In the genomic region with DNA sequence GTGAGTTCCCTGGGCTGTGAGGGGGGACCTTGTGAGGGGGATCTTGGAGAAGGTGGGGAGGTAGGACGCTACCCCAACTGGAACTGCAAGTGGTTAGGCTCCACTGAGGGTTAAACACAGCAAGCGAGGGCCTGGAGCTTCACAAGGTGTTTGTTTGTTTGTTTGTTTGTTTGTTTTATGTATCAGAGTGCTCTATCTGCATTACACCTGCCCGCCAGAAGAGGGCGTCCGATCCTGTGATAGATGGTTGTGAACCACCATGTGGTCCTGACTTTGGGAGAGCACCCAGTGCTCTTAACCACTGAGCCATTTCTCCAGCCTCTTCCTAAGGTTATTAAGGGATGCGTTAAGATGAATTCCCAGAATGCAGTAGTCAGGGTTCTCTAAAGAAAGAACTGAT, we compare ENCODE assay signal across 8 mouse cellular contexts. TPM values are rescaled to one million over a fixed set of nuclear protein-coding genes. Genes with fewer than 3 reads are reported as not detected.
DNase-seq lines count a peak whose midpoint lies in the region; ATAC-seq and TF ChIP-seq lines count a peak whose summit lies in the region.

No protein-coding gene starts in this region.

- H3K4me2 ChIP-seq in forebrain, embryonic 16.5 days (ENCODE audit: low read length): peak overlapping the region; percentile 55
- peak overlapping the region; percentile 72 for H3K4me2 ChIP-seq in limb, embryonic 13.5 days (replicated peaks)
- H3K4me2 ChIP-seq in neural tube, embryonic 14.5 days (ENCODE audit: low read depth, low read length): peak overlapping the region; percentile 43; the same call in 1 of the 2 replicates

- peak; percentile 59 for DNase-seq in ES-E14 (ENCODE audit: low read depth, low spot score)
- DNase-seq in ovary, adult 18-20 months (ENCODE audit: low spot score): no peak
- no peak for DNase-seq in urinary bladder, postnatal 4 days (ENCODE audit: low spot score in 2 of 2)

- no peak overlapping the region for H3K27ac ChIP-seq in ES-E14 (ENCODE audit: insufficient read depth, low read depth, low read length, poor library complexity, severe bottlenecking)
- H3K27ac ChIP-seq in forebrain, embryonic 16.5 days (ENCODE audit: low read length): no peak overlapping the region
- no peak overlapping the region for H3K27ac ChIP-seq in limb, embryonic 13.5 days
- H3K27ac ChIP-seq in neural tube, embryonic 14.5 days (ENCODE audit: low read depth, low read length): no peak overlapping the region

- 34% methylated on average over 6 of the region's 6 CpGs for WGBS in forebrain, embryonic 16.5 days
- 35% methylated on average over 6 of the region's 6 CpGs for WGBS in limb, embryonic 13.5 days
- 41% methylated on average over 6 of the region's 6 CpGs for WGBS in neural tube, embryonic 14.5 days

- H3K9ac ChIP-seq in ES-E14 (ENCODE audit: insufficient read depth, low read depth, low read length, poor library complexity, severe bottlenecking): no peak overlapping the region
- no peak overlapping the region for H3K9ac ChIP-seq in forebrain, embryonic 16.5 days (replicated peaks; ENCODE audit: low read depth, low read length)
- H3K9ac ChIP-seq in limb, embryonic 13.5 days: peak overlapping the region; percentile 63; the same call in 1 of the 2 replicates
- no peak overlapping the region for H3K9ac ChIP-seq in neural tube, embryonic 14.5 days (replicated peaks; ENCODE audit: low read depth, low read length)

- peak overlapping the region; percentile 25 for H3K4me3 ChIP-seq in erythroblast, embryonic 14.5 days (replicated peaks)
- peak overlapping the region; percentile 46 to 53; a peak in 3 of 4 replicates for H3K4me3 ChIP-seq in ES-E14 (ENCODE audit: insufficient read depth in 1 of 2, low read depth in 1 of 2, low read length in 2 of 2, poor library complexity in 1 of 2, severe bottlenecking in 1 of 2)
- no peak overlapping the region for H3K4me3 ChIP-seq in forebrain, embryonic 16.5 days (replicated peaks; ENCODE audit: low read length)
- H3K4me3 ChIP-seq in limb, embryonic 13.5 days: peak overlapping the region; percentile 41
- H3K4me3 ChIP-seq in neural tube, embryonic 14.5 days (ENCODE audit: low read depth, low read length): no peak overlapping the region

- H3K36me3 ChIP-seq in erythroblast, embryonic 14.5 days (ENCODE audit: control insufficient read depth): peaks cover 97% of the 10 kb centered on the region
- no peaks in the 10 kb centered on the region for H3K36me3 ChIP-seq in ES-E14 (ENCODE audit: control insufficient read depth, insufficient read depth, low read length, poor library complexity, severe bottlenecking)
- no peaks in the 10 kb centered on the region for H3K36me3 ChIP-seq in forebrain, embryonic 16.5 days (ENCODE audit: control insufficient read depth, insufficient read depth)
- H3K36me3 ChIP-seq in limb, embryonic 13.5 days: no peaks in the 10 kb centered on the region
- H3K36me3 ChIP-seq in neural tube, embryonic 14.5 days (ENCODE audit: control insufficient read depth, insufficient read depth, low read length): no peaks in the 10 kb centered on the region

- no peaks in the 10 kb centered on the region; the same call in 1 of the 2 replicates for H3K27me3 ChIP-seq in erythroblast, embryonic 14.5 days (ENCODE audit: control insufficient read depth)
- no peaks in the 10 kb centered on the region for H3K27me3 ChIP-seq in forebrain, embryonic 16.5 days (replicated peaks; ENCODE audit: control insufficient read depth, insufficient read depth, low read length)
- H3K27me3 ChIP-seq in limb, embryonic 13.5 days: no peaks in the 10 kb centered on the region
- H3K27me3 ChIP-seq in neural tube, embryonic 14.5 days (ENCODE audit: control insufficient read depth, insufficient read depth, low read length): no peaks in the 10 kb centered on the region

- ATAC-seq in erythroblast, adult 5-6 weeks (replicated peaks; ENCODE audit: low FRiP score, poor library complexity, severe bottlenecking): no peak
- ATAC-seq in forebrain, embryonic 16.5 days: no peak
- no peak for ATAC-seq in limb, embryonic 13.5 days (ENCODE audit: low FRiP score, low read depth)
- ATAC-seq in neural tube, embryonic 14.5 days (ENCODE audit: low read depth): no peak

- H3K9me3 ChIP-seq in erythroblast, embryonic 14.5 days (ENCODE audit: control insufficient read depth, low read length): no peaks in the 10 kb centered on the region
- H3K9me3 ChIP-seq in ES-E14 (ENCODE audit: control insufficient read depth, insufficient read depth, low read depth, low read length): no peaks in the 10 kb centered on the region
- H3K9me3 ChIP-seq in forebrain, embryonic 16.5 days (ENCODE audit: control insufficient read depth, low read length): no peaks in the 10 kb centered on the region
- H3K9me3 ChIP-seq in limb, embryonic 13.5 days: no peaks in the 10 kb centered on the region
- no peaks in the 10 kb centered on the region for H3K9me3 ChIP-seq in neural tube, embryonic 14.5 days (ENCODE audit: control insufficient read depth, low read length)

- peaks cover 62% of the 10 kb centered on the region for H3K4me1 ChIP-seq in erythroblast, embryonic 14.5 days (ENCODE audit: control insufficient read depth)
- peaks cover 3 to 10% of the 10 kb centered on the region in 2 experiments; a peak in 3 of 4 replicates for H3K4me1 ChIP-seq in ES-E14 (ENCODE audit: control insufficient read depth in 2 of 2, insufficient read depth in 2 of 2, low read length in 2 of 2, poor library complexity in 1 of 2)
- H3K4me1 ChIP-seq in forebrain, embryonic 16.5 days (replicated peaks; ENCODE audit: control insufficient read depth, insufficient read depth, low read length): peaks cover 5% of the 10 kb centered on the region
- peaks cover 9% of the 10 kb centered on the region; the same call in 1 of the 2 replicates for H3K4me1 ChIP-seq in limb, embryonic 13.5 days
- peaks cover 3% of the 10 kb centered on the region; the same call in 1 of the 2 replicates for H3K4me1 ChIP-seq in neural tube, embryonic 14.5 days (ENCODE audit: control insufficient read depth, insufficient read depth, low read length)

- in situ Hi-C loops in ES-E14 (cut with MboI; ENCODE audit: low sequenced_read_pairs in 2 of 2, unreplicated experiment in 2 of 2): no loop called here

TF ChIP-seq in ES-E14, 5 proteins besides CTCF, POLR2A, EP300 and RAD21:
- TF ChIP-seq HCFC1 (IDR thresholded peaks at IDR 0.05; ENCODE audit: borderline replicate concordance, insufficient read depth, low read length) (no peak), ZC3H11A (IDR thresholded peaks at IDR 0.05; ENCODE audit: borderline replicate concordance, low read depth, low read length) (no peak), ZNF384 (IDR thresholded peaks at IDR 0.05; ENCODE audit: low read depth, low read length) (no peak), MAFK (IDR thresholded peaks at IDR 0.05; ENCODE audit: insufficient read depth, low read depth, low read length) (no peak)
TF ChIP-seq in ES-E14: peak in this region for 0.

RNA-seq across cellular contexts. Expression of gene Rhd, which starts 15.7 kb away (rescaled TPM):
- 54.9 and 73.6 TPM in 2 replicates for polyA plus RNA-seq in erythroblast, embryonic 14.5 days (2012)
- total RNA-seq in erythroblast, adult 5-6 weeks (2015; ENCODE audit: low replicate concordance): 408 and 436 TPM in 2 replicates
- total RNA-seq in erythroblast, adult 5-6 weeks (2017; ENCODE audit: low replicate concordance): 820 and 839 TPM in 2 replicates
- 12.4 and 21.0 TPM in 2 replicates for total RNA-seq in ES-E14 (2012; rRNA removed)
- polyA plus RNA-seq in forebrain, embryonic 16.5 days (2015; fragmentation: Nextera tagmentation; extraction: Ambion mirVana): 0.47 and 1.0 TPM in 2 replicates
- 2.9 and 5.5 TPM in 2 replicates for polyA plus RNA-seq in limb, embryonic 13.5 days (2015; fragmentation: Nextera tagmentation; extraction: Ambion mirVana)
- 1.8 and 2.1 TPM in 2 replicates for polyA plus RNA-seq in neural tube, embryonic 14.5 days (2014; fragmentation: Nextera tagmentation; extraction: Ambion mirVana)

RNA-seq across cellular contexts. Expression of gene Maco1, which starts 26.9 kb away (rescaled TPM):
- 1.4 and 1.5 TPM in 2 replicates for polyA plus RNA-seq in erythroblast, embryonic 14.5 days (2012)
- 13.0 and 19.4 TPM in 2 replicates for total RNA-seq in erythroblast, adult 5-6 weeks (2015; ENCODE audit: low replicate concordance)
- total RNA-seq in erythroblast, adult 5-6 weeks (2017; ENCODE audit: low replicate concordance): 36.0 and 39.9 TPM in 2 replicates
- 56.1 and 91.6 TPM in 2 replicates for total RNA-seq in ES-E14 (2012; rRNA removed)
- polyA plus RNA-seq in forebrain, embryonic 16.5 days (2015; fragmentation: Nextera tagmentation; extraction: Ambion mirVana): 98.7 and 104 TPM in 2 replicates
- polyA plus RNA-seq in limb, embryonic 13.5 days (2015; fragmentation: Nextera tagmentation; extraction: Ambion mirVana): 56.7 and 57.9 TPM in 2 replicates
- polyA plus RNA-seq in neural tube, embryonic 14.5 days (2014; fragmentation: Nextera tagmentation; extraction: Ambion mirVana): 98.6 and 115 TPM in 2 replicates

RNA-seq across cellular contexts. Expression of gene Tmem50a, which starts 34.8 kb away (rescaled TPM):
- 1.0 and 1.2 TPM in 2 replicates for polyA plus RNA-seq in erythroblast, embryonic 14.5 days (2012)
- total RNA-seq in erythroblast, adult 5-6 weeks (2015; ENCODE audit: low replicate concordance): 150 and 151 TPM in 2 replicates
- total RNA-seq in erythroblast, adult 5-6 weeks (2017; ENCODE audit: low replicate concordance): 200 and 208 TPM in 2 replicates
- total RNA-seq in ES-E14 (2012; rRNA removed): 118 and 183 TPM in 2 replicates
- 201 and 205 TPM in 2 replicates for polyA plus RNA-seq in forebrain, embryonic 16.5 days (2015; fragmentation: Nextera tagmentation; extraction: Ambion mirVana)
- polyA plus RNA-seq in limb, embryonic 13.5 days (2015; fragmentation: Nextera tagmentation; extraction: Ambion mirVana): 187 and 193 TPM in 2 replicates
- polyA plus RNA-seq in neural tube, embryonic 14.5 days (2014; fragmentation: Nextera tagmentation; extraction: Ambion mirVana): 207 and 212 TPM in 2 replicates

RNA-seq across cellular contexts. Expression of gene Rsrp1, which starts 43.4 kb away (rescaled TPM):
- 62.6 and 71.3 TPM in 2 replicates for polyA plus RNA-seq in erythroblast, embryonic 14.5 days (2012)
- total RNA-seq in erythroblast, adult 5-6 weeks (2015; ENCODE audit: low replicate concordance): 2,585 and 2,588 TPM in 2 replicates
- total RNA-seq in erythroblast, adult 5-6 weeks (2017; ENCODE audit: low replicate concordance): 1,104 and 1,368 TPM in 2 replicates
- 93.9 and 130 TPM in 2 replicates for total RNA-seq in ES-E14 (2012; rRNA removed)
- 644 and 645 TPM in 2 replicates for polyA plus RNA-seq in forebrain, embryonic 16.5 days (2015; fragmentation: Nextera tagmentation; extraction: Ambion mirVana)
- 523 and 552 TPM in 2 replicates for polyA plus RNA-seq in limb, embryonic 13.5 days (2015; fragmentation: Nextera tagmentation; extraction: Ambion mirVana)
- 484 and 511 TPM in 2 replicates for polyA plus RNA-seq in neural tube, embryonic 14.5 days (2014; fragmentation: Nextera tagmentation; extraction: Ambion mirVana)

RNA-seq across cellular contexts. Expression of gene Syf2, which starts 50.7 kb away (rescaled TPM):
- polyA plus RNA-seq in erythroblast, embryonic 14.5 days (2012): 10.1 and 17.9 TPM in 2 replicates
- total RNA-seq in erythroblast, adult 5-6 weeks (2015; ENCODE audit: low replicate concordance): 103 and 110 TPM in 2 replicates
- 291 and 294 TPM in 2 replicates for total RNA-seq in erythroblast, adult 5-6 weeks (2017; ENCODE audit: low replicate concordance)
- total RNA-seq in ES-E14 (2012; rRNA removed): 68.3 and 76.6 TPM in 2 replicates
- 73.2 and 78.4 TPM in 2 replicates for polyA plus RNA-seq in forebrain, embryonic 16.5 days (2015; fragmentation: Nextera tagmentation; extraction: Ambion mirVana)
- polyA plus RNA-seq in limb, embryonic 13.5 days (2015; fragmentation: Nextera tagmentation; extraction: Ambion mirVana): 73.4 and 75.5 TPM in 2 replicates
- polyA plus RNA-seq in neural tube, embryonic 14.5 days (2014; fragmentation: Nextera tagmentation; extraction: Ambion mirVana): 52.4 and 59.8 TPM in 2 replicates

Comparison
In these comparisons a context has a peak if more than half of its experiments do, and no peak if none do; other contexts are left out.
1. H3K4me3 ChIP-seq: peak in erythroblast, embryonic 14.5 days (single experiment), ES-E14 (2 of 2) and limb, embryonic 13.5 days (single experiment); none in forebrain, embryonic 16.5 days (single experiment) and neural tube, embryonic 14.5 days (single experiment).
2. RNA of gene Maco1, which starts 26.9 kb away (polyA plus RNA-seq): 98.6 to 115 TPM in neural tube, embryonic 14.5 days, 98.7 to 104 TPM in forebrain, embryonic 16.5 days and 56.7 to 57.9 TPM in limb, embryonic 13.5 days; 1.4 to 1.5 TPM in erythroblast, embryonic 14.5 days; every median in the first group is over 10 times any median in the second.
3. RNA of gene Tmem50a, which starts 34.8 kb away (polyA plus RNA-seq): 207 to 212 TPM in neural tube, embryonic 14.5 days, 201 to 205 TPM in forebrain, embryonic 16.5 days and 187 to 193 TPM in limb, embryonic 13.5 days; 1.0 to 1.2 TPM in erythroblast, embryonic 14.5 days; every median in the first group is over 10 times any median in the second.
4. Peak in every context shown above with its lines, with median percentiles within 50 percentile points of each other: H3K4me2 ChIP-seq.